Mouse (Mus musculus): ENCODE data around the gene Tmppe.
A peak's percentile ranks its signal among the peaks of the same experiment; 100 is the strongest.

The Tmppe gene

DNA sequence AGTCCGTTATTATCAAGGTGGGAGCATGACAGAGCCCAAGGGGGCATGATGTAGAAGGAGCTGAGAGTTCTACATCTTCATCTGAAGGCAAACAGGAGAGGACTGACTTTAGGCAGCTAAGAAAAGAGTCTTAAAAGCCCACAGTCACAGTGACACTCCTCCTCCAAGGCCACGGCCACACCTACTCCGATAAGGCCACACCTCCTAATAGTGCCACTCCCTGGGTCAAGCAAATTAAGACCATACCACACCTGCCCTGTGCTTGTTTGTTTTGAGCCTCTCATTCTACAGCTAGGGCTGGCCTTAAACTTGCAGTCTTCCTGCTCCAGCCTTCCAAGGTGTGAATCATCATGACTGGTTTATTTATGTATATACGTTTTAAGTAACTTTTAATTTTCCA is 5.6 kb upstream of the Tmppe start:
- no peak for DNase-seq

DNA sequence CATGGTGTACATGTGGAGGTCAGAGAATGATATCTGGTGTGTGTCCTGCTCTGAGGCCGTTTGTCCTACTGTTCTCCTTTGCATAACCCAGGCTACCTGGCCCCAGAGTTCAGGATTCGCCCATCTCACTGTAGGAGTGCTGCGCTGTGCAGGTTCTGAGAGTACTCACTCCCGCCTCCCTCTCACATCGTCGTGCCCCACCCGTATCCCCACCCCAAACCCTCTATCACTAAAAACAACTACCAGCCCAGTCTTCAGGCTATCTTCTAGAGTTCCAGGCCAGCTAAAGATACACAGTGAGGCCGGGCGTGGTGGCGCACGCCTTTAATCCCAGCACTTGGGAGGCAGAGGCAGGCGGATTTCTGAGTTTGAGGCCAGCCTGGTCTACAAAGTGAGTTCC is 1.2 kb upstream of the Tmppe start:
- DNase-seq: no peak

DNA sequence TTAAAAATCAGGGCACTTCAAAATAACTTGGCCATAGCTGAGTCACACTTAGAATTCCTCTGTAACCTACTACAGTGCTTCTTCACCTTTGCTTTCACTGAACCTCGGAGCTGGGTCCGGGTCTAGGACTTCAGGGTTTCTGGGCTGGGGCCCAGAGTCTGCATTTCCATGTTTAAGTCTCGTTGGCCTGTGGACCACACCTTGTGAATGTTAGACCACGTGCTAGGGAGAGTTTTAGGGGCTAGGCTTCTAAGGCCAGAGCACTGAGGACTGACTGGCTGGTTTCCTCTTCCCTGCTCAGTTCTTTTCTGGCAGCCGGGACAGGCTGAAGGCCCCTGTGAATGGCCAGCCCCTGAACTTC is 337 bp upstream of the Tmppe start:
- no peak for DNase-seq

DNA sequence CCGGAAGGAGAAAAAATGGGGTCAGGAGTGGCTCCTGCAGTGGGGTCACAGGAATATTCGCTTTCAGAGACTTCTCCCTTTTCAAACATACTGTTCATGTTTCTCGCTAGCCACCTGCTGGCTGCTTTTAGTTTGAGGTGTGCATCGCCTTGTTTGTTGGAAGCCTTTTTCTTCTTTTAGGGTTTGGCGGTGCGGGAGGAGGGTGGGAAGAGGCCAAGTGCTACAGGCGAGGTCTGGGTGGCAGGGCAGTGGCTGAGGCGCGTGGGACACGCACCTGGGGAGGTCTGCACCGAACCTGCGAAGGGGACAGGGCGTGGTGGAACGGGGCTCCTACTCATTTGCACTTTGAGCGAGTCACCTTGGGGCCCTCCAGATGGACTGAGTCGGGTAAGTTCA is 778 bp downstream of the Tmppe start:
- DNase-seq: peak; percentile 69

DNA sequence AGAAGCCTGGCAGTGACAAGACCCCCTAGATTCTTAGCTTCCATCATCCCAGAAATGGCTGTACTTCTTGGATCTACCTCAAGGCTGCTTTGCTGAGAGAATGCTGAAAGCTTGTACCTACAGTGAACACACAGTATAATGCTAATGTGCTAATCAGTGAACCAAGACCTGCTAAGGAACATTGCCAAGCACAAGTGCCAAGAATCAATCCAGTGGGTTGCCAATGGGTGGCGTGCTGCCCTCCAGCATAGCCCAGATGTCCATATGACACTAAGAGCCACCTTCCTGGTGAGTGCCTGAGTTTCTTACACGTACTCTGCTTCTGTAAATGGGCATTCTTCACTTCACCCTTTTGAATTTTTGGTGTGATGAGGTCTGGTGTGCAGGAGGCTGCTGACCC is 6.8 kb downstream of the Tmppe start:
- DNase-seq: peak; percentile 75

DNA sequence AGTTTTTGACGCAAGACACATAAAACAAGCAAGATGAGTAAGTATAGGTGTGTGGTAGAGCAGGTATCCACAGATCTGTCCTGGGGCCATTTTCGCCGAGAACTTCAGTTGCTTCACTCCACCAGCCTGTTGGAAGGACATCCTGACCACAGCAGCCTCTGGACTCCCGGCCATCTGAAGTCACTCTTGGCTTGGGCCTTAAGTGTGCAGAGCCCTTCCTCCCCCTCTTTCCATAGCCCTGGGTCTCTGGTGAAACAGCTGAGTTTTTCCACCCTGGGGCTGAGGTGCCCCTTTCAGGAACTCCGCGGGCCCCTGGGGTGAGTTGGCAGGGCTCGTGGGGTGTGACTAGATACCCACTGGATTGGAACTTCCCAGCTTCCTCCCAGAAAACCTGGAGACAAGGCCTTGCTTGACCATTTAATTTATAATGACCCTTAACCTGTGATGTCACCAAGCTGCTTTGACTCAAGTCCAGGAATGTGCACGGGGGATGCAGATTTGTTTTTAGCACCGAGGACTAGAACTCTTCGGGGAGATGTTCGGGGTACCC is 9.5 kb downstream of the Tmppe start:
- DNase-seq: no peak

DNA sequence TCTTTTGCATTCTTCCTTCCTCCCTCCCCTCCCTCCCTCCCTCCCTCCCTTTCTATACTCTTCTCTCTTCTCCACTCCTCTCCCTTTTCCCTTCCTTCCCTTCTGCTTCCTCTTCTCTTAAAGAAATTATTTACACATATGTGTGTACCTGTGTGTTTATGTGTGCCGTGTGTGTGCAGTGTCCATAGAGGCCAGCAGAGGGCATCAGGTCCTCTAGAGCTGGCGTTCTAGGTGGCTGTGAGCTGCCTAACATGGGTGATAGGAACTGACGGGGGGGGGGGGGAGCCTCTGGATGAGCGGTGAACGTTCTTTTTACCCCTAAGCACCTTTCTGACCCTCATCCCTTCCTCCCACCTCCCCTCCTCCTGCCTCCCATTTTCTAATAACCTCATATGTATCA is 10.4 kb downstream of the Tmppe start:
- no peak for DNase-seq

DNA sequence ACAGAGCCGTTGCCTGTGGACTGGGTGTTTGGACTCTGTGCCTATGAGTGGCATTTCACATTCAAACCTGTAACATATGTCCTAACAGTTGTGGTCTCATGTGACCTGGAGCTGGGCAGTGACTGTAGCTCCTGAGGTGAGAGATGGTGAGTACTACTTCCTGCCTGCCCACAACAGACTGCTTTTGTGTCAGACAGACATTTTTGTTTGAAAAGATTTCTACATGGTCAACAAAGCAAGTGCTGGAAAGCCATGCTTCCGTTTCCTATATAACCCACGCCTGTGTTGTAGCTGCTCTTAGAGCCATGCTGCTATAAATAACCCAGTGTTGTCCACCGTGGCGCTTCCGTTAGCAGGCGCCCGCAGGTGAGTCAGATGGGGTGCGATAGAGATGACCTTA is 11.5 kb downstream of the Tmppe start:
- DNase-seq: no peak

DNA sequence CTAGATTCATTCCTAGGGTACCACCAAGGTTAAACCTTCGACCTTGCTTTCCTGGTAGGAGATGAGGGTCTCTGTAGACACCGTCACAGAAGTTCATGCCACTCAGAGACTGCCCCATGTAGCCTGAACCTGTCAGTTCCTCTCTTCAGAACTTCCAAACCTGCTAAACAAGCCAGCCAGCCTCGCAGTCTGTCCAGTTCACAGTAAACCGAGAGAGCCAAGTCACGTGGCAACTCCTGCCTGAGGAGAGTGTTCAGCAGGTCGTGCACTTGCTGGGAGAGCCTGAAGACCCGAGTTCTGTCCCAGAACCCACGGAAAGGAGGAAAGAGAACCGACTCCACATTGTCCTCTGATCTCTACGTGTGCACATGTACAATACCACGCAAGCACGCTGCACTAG is 13.0 kb downstream of the Tmppe start:
- DNase-seq: peak; percentile 54

DNA sequence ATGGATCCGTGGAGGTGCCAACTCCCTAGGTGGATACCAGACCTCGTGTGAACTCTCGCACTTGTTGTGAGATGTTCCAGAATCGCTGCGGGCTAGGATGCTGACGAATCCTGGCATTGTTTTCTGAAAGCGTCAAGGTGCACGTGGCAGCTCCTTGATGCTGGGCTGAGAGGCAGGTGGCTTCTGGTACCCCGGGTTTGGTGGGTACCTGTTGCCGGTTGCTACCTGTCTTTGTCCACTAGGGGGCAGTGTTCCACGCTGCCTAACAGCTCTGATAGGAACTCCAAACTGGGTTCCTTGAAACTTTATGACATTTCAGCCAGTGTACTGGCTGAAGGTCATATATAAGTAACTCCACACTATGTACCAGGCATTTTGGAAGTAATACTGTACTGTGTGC is 14.8 kb downstream of the Tmppe start:
- DNase-seq: peak; percentile 55

DNA sequence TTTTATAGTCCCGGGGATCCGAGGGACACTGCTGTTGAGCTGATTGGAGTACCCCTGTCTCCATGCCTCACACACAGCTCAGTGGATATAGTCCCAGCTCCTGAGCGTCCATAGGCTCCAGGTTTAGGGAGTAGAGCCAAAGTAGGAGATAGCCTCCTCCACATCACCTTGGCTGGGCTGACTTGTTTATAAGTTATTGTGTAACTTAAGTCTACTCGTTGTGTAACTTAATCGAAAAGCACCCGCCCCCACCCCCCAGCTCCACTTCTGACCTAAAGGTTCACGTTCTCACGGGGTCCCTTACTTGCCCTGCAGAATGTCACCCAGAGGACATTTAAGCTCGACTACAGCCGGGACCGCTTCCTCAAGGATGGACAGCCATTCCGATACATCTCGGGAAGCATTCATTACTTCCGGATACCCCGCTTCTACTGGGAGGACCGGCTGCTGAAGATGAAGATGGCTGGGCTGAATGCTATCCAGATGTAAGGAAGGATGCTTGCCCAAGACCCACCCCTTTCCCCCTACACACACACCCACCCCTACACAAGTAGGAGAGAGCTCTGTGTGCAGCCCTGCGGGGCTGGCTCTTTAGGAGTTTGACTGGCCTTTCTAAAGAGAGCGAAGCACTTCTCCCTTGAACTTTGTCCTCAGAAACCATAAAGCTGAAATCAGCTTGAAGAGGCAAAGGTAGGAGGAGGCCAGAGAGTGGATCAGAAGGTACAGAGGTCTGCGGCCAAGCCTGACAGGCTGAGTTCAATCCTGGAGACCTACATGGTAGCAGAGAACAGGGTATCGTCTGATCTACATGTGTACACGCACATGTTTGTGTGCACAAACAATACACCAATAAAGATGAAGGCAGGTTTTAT is 16.0 kb downstream of the Tmppe start:
- peak; percentile 50 for DNase-seq

DNA sequence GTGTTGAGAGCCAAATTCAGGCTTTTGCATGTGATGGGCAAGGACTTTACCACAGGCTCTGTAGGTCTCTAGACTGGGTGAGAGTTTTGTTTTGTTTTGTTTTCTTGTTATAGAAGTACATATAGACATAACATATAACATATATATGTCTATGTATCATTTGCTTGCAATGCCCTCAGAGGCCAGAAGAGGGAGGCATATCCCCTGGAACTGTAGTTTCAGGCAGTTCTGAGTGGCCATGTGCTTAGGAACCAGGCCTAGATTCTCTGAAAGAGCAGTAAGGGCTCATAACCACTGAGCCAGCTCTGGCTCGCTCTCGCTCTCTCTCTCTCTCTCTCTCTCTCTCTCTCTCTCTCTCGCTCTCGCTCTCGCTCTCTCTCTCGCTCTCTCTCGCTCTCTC is 17.3 kb downstream of the Tmppe start:
- DNase-seq: peak; percentile 56

DNA sequence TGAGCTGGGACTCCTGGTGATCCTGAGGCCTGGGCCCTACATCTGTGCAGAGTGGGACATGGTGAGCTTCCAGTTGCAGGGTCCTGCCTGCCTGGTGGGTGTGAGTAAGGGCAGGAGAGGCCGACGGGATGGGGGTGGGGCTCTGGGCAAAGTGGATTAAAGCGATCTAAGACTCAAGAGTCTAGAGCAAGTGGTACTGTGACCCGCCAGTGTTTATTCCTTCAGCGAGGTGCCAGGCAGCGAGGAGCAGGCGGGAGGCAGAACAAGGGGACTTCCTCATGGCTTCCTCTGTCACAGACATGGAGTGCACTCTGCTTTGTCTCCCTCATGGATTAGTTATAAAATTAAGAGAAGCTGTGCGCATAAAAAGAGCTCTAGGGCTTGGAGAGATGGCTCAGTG is 19.5 kb downstream of the Tmppe start:
- DNase-seq: no peak

DNA sequence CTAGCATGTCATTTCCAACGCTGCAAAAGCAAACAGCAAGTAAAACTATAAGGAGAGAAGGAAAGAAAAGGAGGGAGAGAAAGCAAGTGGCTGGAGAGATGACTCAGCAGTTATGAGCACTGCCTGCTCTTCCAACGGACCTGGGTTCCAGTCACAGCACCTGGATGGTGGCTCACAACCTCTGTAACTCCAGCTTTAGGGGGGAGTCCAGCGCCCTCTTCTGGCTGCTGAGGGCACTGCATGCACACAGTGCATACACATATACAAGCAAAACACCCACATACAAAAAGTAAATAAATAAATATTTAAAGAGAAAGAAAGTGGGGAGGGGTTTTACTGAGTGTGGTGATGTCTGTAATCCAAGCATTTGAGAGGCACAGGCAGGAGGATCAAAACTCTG is 20.1 kb downstream of the Tmppe start:
- DNase-seq: no peak

DNA sequence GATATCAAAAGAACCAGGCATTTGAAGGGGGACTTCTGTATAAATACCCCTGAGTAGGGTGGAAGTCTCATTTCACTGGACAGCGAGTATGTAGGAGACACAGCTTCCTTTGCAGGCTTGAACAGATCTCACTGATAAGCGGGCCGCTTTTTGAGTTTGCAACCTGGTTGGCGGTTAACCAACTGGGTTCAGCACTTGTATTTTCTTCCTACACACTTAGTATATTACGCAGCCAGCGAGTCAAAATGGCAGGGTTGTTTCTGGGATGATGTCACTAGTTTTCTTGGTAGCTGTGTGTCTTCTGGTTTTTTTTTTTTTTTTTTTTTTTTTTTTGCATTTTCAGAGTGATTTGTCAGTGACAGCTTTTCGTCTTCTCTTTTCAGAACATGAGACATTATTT is 20.9 kb downstream of the Tmppe start:
- no peak for DNase-seq

DNA sequence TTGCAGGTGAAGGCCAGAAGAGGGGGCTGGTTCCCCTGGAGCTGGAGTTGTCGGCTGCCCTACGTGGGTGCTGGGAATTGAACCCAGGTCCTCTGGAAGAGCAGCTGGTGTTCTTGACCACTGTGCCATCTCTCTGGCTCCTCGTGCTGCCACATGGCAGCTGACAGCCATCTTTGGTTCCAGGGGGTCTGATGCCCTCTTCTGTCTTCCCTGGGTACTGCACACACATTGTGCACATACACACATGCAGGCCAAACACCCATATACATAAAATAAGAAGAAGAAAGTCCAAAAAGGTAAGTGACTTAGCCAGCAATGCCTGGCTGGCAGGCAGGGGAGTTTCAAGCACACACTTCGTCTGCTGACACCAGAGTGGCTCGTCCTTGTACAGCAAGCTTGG is 24.7 kb downstream of the Tmppe start:
- no peak for DNase-seq

DNA sequence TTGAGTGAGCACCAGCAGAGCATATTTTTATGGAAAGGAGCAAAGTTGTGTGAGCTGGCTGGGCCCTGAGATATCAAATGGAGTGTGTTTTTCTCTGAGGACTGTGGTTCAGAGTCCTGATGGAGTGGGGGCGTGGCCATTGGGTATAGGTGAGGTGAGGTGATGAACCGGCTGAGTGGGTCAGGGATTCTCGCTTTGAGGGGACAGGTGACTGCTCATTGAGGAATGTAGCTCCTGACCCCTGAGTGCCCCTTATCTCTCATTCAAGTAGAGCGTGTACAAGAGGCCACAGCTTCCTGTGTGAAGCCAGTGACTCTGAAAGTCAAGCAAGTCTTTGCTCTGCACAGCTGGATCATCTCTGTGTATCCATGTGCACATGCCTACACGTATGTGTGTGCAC is 25.3 kb downstream of the Tmppe start:
- DNase-seq: no peak

DNA sequence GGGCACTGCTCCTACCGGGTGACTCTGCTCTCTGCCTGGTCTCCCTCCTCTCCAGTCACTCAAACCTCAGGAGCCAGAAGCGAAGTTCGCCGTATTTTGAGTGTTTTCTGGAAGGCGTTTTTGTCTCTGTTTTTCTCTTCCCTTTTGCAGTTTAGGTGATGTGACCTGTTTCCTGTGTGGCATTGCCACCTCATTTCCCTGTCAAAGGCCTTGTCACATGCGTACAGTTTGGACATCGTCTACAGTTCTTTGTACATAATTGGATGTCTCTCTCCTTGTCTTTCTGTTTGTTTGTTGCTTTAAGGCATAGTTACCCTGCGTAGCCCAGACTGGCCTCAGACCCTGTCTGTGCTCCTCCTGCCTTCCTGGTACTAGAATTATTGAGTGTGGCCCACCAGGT is 26.5 kb downstream of the Tmppe start:
- DNase-seq: no peak

DNA sequence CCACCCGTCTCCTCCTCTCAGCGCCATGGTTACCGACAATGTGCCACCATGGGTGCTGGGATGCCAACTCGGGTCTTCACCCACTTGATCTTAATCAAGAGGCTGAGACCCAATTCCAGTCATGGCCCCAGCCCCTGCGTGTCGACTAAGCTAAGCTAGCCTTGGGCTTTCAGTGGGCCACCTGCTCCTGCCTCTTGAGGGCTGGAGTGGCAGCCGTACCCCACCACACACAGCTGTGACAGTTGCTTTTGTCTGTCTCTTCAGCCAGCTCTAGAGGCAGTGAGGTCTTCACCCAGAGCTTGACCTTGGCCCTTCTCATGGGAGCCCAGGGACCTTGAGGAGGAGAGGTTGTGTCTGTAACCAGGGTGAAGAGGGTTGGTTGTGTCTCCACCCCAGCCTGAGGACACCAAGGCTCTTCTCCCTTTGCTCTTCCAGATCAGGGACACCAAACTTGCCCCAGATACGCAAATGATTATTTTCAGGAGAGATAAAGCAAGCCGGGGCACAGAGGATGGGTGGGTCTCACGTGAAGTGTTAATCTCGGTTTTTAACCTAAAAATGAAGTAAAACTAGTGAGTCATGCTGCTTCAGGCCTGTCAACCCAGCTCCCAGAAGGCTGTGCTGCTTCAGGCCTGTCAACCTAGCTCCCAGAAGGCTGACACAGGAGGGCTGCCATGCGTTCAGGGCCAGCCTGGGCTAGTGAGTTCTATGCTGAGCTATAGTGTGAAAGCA is 27.4 kb downstream of the Tmppe start:
- no peak for DNase-seq

DNA sequence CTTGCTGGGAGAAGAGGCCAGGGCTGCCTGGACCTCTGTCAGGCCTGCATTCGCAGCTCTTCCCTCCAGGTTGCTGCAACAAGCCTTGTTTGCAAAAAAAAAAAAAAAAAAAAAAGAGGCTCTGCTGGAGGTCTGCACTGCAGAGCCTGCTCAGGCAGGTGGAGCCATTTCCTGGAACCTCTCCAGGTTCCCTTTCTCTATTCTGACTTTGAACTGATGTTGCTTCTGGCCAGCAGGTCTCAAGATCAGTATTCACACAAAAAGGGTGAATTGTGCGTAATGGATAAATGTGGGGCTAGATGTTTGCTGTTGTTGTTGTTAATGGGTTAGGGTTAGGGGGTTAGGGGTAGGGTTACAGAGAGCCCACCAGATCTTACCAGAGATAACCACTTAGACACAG is 34.8 kb downstream of the Tmppe start:
- no peak for DNase-seq

DNA sequence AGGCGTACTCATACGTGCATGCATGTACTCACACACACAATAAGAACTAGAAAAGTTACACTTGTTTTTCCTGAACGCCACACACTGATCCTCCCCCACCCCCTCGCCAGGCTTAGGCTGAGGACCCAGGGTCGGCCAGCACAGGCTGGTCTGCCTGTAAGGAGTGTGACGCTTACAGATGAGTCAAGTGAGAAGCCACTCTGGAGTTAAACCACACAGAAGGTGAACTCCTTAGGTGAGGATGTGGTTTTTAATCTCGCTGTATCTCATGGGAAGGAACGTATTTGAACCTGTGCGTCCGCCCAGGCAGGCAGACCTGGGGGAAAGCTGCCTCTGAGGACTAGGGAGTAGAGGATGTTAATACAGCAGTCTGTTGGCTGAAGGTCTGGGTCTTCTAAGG is 39.6 kb downstream of the Tmppe start:
- DNase-seq: no peak

DNA sequence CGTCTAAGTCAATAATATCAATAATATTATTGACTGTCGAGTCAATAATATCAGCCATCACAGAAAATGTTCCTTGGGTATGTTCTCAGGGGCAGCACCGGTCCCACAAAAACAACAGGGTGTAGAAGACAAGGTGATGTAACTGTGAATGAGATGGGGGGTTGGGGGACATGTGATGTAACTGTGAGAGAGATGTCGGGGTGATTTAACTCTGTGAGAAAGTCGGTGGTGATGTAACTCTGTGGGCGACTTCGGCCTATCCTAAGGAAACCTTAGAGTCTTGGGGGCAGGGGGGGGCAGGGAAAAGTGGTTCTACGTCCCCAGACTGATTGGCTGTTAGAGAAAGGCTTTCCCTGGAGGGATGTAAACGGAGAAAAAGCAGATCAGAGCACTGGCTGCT is 41.3 kb downstream of the Tmppe start:
- no peak for DNase-seq

DNA sequence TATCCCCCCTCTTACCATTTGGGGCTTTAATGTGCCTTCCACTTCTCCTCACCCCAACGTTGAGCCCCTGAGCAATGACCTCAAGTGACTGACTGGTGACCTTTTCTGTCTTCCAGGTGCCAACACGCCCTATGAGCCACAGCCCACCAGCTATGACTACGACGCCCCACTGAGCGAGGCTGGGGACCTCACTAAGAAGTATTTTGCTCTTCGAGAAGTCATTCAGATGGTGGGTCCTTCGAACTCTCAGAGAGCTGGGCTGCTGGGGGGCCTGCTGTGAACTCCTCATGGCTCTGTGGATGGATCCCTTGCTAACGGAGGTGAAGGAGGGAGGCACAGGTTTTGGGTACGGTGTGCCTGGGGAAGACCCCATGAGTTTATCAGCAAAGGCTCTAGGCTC is 42.0 kb downstream of the Tmppe start:
- DNase-seq: no peak

DNA sequence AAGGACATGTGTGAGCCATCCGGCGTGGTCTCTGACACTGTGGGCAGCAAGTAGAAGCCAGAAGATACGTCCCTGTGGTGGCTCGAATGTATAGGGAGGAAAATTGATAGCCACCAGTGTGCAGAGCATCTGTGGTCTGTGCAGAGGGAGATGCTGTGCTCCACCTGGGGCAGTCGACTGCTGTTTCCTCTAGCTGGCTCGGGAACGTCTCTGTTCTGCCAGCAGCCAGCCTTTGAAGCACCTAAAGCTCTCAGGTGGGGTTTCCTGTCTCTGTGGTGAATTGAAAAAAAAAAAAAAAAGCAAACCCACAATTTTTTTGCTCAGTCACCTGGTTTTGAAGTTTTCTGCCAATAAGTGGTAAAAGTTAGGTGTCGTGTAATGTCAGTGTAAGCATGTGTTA is 42.4 kb downstream of the Tmppe start:
- no peak for DNase-seq
